Mouse (Mus musculus): Measurements from ENCODE around the gene Cd300lf. TPM values are rescaled to one million over a fixed set of nuclear protein-coding genes. Genes with fewer than 3 reads are reported as not detected.

The Cd300lf gene
- not detected in 2 replicates for polyA plus RNA-seq (2014; fragmentation: Nextera tagmentation; extraction: Ambion mirVana)

DNA sequence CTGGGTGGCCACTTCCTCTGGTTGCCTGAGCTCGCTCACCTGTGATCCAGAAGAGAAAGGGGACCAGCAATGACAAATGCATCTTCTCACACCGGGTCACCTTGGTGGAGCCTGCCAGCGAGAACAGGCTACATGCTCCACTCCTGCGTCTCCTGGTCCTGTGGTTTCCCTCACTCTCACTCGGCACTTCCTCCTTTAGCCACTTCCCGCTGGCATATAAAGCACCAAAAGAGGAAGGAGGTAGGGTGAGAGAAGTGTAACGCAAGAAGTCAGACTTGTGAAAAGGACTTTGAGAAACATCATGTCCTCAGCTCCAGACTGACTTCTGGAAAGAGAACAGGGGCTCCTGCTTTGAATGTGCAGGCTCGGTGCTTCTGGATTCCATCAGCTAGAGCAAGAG lies at the start of gene Cd300lf:
TSS of gene Cd300lf (minus strand) at position 193 of the 400 bp plus-strand sequence.
- no peak for DNase-seq (ENCODE audit: low spot score)
- Histone ChIP-seq H3K9ac (ENCODE audit: low read length) (no peak within 1 kb of the TSS), H3K27ac (ENCODE audit: low read depth, low read length) (no peak within 1 kb of the TSS), H3K4me3 (ENCODE audit: low read depth, low read length) (no peak within 1 kb of the TSS), H3K4me2 (ENCODE audit: low read depth, low read length, severe bottlenecking) (no peak within 1 kb of the TSS), H3K9me3 (ENCODE audit: control insufficient read depth, low read length) (no peaks in the 10 kb centered on the region), H3K27me3 (ENCODE audit: control insufficient read depth, insufficient read depth, low read length) (no peaks in the 10 kb centered on the region), H3K36me3 (ENCODE audit: control insufficient read depth, insufficient read depth, low read length) (no peaks in the 10 kb centered on the region), H3K4me1 (replicated peaks; ENCODE audit: control insufficient read depth, insufficient read depth, low read length) (no peaks in the 10 kb centered on the region)
- ATAC-seq (replicated peaks; ENCODE audit: low FRiP score) = no peak
- WGBS = 85% methylated on average over 8 of the region's 8 CpGs

DNA sequence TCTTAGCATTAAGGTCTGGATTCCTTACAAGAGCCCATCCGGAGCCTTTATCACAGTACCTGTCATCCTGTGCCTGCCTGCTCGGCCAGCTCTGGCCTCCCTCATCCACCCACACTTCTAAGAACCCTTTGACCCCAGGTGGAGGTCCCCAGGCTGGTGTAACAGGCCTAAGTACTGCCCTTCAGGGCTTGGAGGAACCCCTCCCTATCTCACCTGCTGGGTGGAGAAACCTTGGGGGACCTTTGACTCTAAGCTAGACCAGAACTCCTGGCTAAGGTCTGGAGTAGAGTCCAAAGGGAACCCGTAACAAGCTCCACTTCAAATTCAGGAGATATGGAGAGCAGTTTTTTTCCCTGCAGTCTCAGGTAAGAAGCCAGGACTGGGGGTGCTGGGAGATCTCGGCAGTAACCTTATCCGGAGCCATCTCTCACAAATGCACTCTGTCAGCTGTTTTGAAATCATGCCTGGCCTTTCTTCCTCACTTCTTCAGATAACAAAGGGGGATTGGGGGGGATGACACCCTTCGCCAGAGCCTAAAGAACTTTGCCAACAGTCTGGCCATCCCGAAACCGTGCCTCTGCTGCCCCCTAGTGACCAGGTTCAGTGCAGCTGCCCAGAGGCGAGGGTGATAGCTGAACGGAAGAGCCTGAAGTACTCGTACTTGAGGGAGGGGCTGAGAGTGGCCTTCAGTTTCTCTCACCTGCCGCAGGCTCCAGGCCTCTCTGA lies 48.3 kb upstream of the Cd300lf start:
- H3K27me3 ChIP-seq (ENCODE audit: control insufficient read depth, insufficient read depth, low read length) = no peaks in the 10 kb centered on the region
- H3K9me3 ChIP-seq (ENCODE audit: control insufficient read depth, low read length) = no peaks in the 10 kb centered on the region
- peak; percentile 35 for ATAC-seq (replicated peaks; ENCODE audit: low FRiP score)
- H3K36me3 ChIP-seq (ENCODE audit: control insufficient read depth, insufficient read depth, low read length) = no peaks in the 10 kb centered on the region
- DNase-seq (ENCODE audit: low spot score) = peak; percentile 92
- no peak overlapping the region for H3K4me2 ChIP-seq (ENCODE audit: low read depth, low read length, severe bottlenecking)
- H3K4me1 ChIP-seq (replicated peaks; ENCODE audit: control insufficient read depth, insufficient read depth, low read length) = peaks cover 11% of the 10 kb centered on the region
- WGBS = 21% methylated on average over 12 of the region's 12 CpGs
- H3K4me3 ChIP-seq (ENCODE audit: low read depth, low read length) = no peak overlapping the region
- H3K9ac ChIP-seq (ENCODE audit: low read length) = no peak overlapping the region
- H3K27ac ChIP-seq (ENCODE audit: low read depth, low read length) = no peak overlapping the region

DNA sequence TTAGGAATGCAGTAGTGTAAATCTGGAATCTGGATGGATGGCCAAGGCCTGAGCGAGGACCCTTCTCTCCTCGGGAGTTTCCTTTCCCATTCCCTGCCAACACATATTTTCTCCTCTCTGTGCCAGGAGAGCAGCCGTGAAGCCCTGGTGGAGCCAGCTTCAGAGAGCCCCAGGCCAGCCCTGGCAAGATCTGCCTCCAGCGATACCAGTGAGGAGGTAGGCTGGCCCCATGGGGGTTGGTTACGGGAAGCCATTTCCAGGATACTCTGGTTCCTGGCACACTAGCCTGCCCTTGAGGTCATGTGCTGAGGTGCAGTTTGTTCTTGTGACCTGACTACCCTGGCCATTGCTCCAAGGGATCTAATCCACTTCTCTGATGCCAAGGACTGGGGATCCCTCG lies 46.1 kb upstream of the Cd300lf start:
- WGBS = 91% methylated on average over 6 of the region's 6 CpGs
- Histone ChIP-seq H3K9me3 (ENCODE audit: control insufficient read depth, low read length) (no peaks in the 10 kb centered on the region), H3K4me2 (ENCODE audit: low read depth, low read length, severe bottlenecking) (no peak overlapping the region), H3K27ac (ENCODE audit: low read depth, low read length) (no peak overlapping the region), H3K36me3 (ENCODE audit: control insufficient read depth, insufficient read depth, low read length) (no peaks in the 10 kb centered on the region), H3K27me3 (ENCODE audit: control insufficient read depth, insufficient read depth, low read length) (no peaks in the 10 kb centered on the region), H3K4me3 (ENCODE audit: low read depth, low read length) (no peak overlapping the region), H3K4me1 (replicated peaks; ENCODE audit: control insufficient read depth, insufficient read depth, low read length) (peaks cover 23% of the 10 kb centered on the region), H3K9ac (ENCODE audit: low read length) (no peak overlapping the region)
- no peak for ATAC-seq (replicated peaks; ENCODE audit: low FRiP score)
- no peak for DNase-seq (ENCODE audit: low spot score)

DNA sequence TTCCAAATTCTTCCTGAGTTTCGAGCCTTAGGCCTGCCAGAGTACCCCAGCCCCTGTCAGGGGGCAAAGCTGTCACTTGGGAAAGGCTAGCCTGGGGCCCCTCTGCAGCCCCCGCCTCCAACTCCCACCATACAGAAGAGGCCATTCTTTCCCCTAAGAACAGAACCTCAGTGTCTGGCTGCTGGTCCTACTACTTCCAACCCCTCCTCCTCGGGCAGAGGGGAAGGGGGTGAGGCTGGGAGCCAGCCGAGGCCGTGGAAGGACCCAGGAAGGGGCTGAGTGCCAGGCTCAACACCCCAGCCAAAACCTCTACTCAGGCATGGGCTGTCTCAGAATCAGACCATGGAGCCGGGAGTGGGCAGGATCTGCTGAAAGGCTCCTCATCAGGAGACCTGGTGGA lies 45.4 kb upstream of the Cd300lf start:
- H3K4me3 ChIP-seq (ENCODE audit: low read depth, low read length) = no peak overlapping the region
- H3K27me3 ChIP-seq (ENCODE audit: control insufficient read depth, insufficient read depth, low read length) = no peaks in the 10 kb centered on the region
- no peak for DNase-seq (ENCODE audit: low spot score)
- H3K27ac ChIP-seq (ENCODE audit: low read depth, low read length) = no peak overlapping the region
- no peak overlapping the region for H3K9ac ChIP-seq (ENCODE audit: low read length)
- no peak for ATAC-seq (replicated peaks; ENCODE audit: low FRiP score)
- H3K36me3 ChIP-seq (ENCODE audit: control insufficient read depth, insufficient read depth, low read length) = no peaks in the 10 kb centered on the region
- H3K4me2 ChIP-seq (ENCODE audit: low read depth, low read length, severe bottlenecking) = no peak overlapping the region
- WGBS = 79% methylated on average over 6 of the region's 6 CpGs
- H3K4me1 ChIP-seq (replicated peaks; ENCODE audit: control insufficient read depth, insufficient read depth, low read length) = peaks cover 24% of the 10 kb centered on the region
- H3K9me3 ChIP-seq (ENCODE audit: control insufficient read depth, low read length) = no peaks in the 10 kb centered on the region

DNA sequence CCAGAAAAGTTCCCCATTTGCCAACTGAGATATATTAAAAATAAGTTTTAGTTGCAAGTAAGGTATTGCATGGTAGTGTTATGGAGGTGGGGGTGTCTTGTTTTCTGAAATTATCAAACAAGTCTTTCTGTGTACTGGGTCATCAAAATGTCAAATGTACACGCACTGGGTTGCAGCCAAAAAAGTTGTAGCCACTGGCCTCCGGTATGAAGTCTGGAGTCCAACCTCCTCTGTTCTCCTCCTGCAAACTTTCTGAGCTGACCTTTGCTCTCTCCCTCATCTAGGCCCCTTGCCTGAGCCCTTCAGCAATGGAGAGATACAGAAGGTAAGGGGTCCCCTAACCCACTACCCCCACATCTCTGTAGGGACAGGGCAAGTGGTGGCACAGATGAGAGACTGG lies 45.0 kb upstream of the Cd300lf start:
- H3K4me2 ChIP-seq (ENCODE audit: low read depth, low read length, severe bottlenecking) = no peak overlapping the region
- ATAC-seq (replicated peaks; ENCODE audit: low FRiP score) (no peak), DNase-seq (ENCODE audit: low spot score) (no peak)
- WGBS = 86% methylated on average over 2 of the region's 2 CpGs
- no peak overlapping the region for H3K27ac ChIP-seq (ENCODE audit: low read depth, low read length)
- H3K9ac ChIP-seq (ENCODE audit: low read length) = no peak overlapping the region
- H3K36me3 ChIP-seq (ENCODE audit: control insufficient read depth, insufficient read depth, low read length) = no peaks in the 10 kb centered on the region
- H3K4me3 ChIP-seq (ENCODE audit: low read depth, low read length) = no peak overlapping the region
- H3K9me3 ChIP-seq (ENCODE audit: control insufficient read depth, low read length) = no peaks in the 10 kb centered on the region
- peaks cover 2% of the 10 kb centered on the region; the same call in 1 of the 2 replicates for H3K27me3 ChIP-seq (ENCODE audit: control insufficient read depth, insufficient read depth, low read length)
- H3K4me1 ChIP-seq (replicated peaks; ENCODE audit: control insufficient read depth, insufficient read depth, low read length) = peaks cover 27% of the 10 kb centered on the region

DNA sequence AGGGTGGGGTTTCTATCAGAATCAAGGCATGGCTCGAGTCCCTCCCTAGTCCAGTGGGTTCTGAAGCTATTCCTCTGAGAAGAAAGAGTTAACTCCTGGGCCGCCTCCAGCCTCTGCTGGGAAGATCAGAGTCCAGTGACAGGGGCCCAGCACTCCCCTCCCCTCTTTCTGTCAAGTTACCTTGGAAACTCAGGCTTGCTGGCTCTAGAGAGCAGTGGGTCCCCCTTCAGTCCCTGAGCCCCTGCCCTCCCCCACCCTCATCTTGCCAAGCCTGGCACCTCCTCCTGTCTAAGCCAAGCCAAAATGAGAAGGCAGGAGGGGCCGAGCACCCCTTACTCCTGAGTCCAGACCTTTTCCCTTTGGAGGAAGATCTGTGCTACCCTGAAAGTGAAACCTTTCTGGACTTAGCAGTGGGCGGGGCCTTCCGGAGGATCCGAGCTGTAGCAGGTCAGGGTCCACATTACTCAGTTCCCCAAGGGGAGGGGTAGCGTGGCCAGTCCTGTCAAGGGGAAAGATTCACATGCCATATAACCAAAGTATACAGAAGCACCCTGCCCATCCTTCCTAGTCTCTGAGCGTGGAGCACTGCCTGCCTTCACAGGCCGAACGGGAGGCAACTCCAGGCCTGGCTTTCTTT lies 43.9 kb upstream of the Cd300lf start:
- Histone ChIP-seq H3K4me1 (replicated peaks; ENCODE audit: control insufficient read depth, insufficient read depth, low read length) (peaks cover 30% of the 10 kb centered on the region), H3K4me2 (ENCODE audit: low read depth, low read length, severe bottlenecking) (0 out of 2 replicates have a peak overlapping the region, but pooled peaks have one; percentile 26), H3K9ac (ENCODE audit: low read length) (no peak overlapping the region; the same call in 1 of the 2 replicates), H3K9me3 (ENCODE audit: control insufficient read depth, low read length) (no peaks in the 10 kb centered on the region), H3K27ac (ENCODE audit: low read depth, low read length) (no peak overlapping the region), H3K27me3 (ENCODE audit: control insufficient read depth, insufficient read depth, low read length) (peaks cover 4% of the 10 kb centered on the region; the same call in 1 of the 2 replicates), H3K36me3 (ENCODE audit: control insufficient read depth, insufficient read depth, low read length) (no peaks in the 10 kb centered on the region), H3K4me3 (ENCODE audit: low read depth, low read length) (no peak overlapping the region)
- 32% methylated on average over 9 of the region's 10 CpGs for WGBS
- ATAC-seq (replicated peaks; ENCODE audit: low FRiP score) (no peak), DNase-seq (ENCODE audit: low spot score) (peak; percentile 65)

DNA sequence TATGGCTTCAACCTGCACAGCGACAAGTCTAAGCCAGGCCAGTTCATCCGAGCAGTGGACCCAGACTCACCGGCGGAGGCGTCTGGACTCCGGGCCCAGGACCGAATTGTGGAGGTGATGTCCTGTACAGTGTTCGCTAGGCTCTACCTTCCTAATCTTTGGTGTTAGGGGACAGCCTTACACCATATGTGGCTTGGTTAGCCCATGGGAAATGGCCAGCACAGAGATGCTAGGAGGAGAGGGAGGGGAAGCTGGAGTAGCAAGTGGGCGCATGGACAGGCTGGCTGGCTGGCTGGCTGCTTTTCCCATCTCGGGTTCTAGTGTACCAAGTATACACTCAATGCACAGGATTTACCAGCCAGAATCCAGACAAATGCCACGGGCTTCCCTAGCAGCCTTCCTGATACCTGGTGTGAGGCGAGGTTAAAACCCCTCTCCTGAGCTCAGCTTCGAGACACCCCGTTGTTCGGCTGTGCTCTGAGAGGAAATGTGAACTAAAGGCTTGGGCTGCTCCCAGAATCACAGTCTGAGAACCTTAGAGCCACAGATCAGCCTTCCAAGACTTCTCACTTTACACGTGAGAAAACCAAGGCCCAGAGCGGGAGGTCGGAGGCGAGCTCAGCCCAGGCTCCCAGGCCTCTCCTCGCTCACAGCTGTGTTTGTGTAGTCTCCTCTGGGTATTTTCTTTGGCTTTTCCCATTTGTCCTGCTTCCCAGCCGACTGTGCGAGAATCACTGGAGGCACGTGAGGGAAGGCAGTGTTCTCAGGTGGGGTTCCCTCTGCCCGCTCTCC lies 42.8 kb upstream of the Cd300lf start:
- Histone ChIP-seq H3K4me3 (ENCODE audit: low read depth, low read length) (no peak overlapping the region), H3K36me3 (ENCODE audit: control insufficient read depth, insufficient read depth, low read length) (no peaks in the 10 kb centered on the region), H3K27me3 (ENCODE audit: control insufficient read depth, insufficient read depth, low read length) (peaks cover 4% of the 10 kb centered on the region; the same call in 1 of the 2 replicates), H3K9me3 (ENCODE audit: control insufficient read depth, low read length) (no peaks in the 10 kb centered on the region), H3K4me2 (ENCODE audit: low read depth, low read length, severe bottlenecking) (no peak overlapping the region), H3K27ac (ENCODE audit: low read depth, low read length) (no peak overlapping the region), H3K9ac (ENCODE audit: low read length) (no peak overlapping the region), H3K4me1 (replicated peaks; ENCODE audit: control insufficient read depth, insufficient read depth, low read length) (peaks cover 32% of the 10 kb centered on the region)
- 63% methylated on average over 24 of the region's 24 CpGs for WGBS
- DNase-seq (ENCODE audit: low spot score) (no peak), ATAC-seq (replicated peaks; ENCODE audit: low FRiP score) (no peak)

DNA sequence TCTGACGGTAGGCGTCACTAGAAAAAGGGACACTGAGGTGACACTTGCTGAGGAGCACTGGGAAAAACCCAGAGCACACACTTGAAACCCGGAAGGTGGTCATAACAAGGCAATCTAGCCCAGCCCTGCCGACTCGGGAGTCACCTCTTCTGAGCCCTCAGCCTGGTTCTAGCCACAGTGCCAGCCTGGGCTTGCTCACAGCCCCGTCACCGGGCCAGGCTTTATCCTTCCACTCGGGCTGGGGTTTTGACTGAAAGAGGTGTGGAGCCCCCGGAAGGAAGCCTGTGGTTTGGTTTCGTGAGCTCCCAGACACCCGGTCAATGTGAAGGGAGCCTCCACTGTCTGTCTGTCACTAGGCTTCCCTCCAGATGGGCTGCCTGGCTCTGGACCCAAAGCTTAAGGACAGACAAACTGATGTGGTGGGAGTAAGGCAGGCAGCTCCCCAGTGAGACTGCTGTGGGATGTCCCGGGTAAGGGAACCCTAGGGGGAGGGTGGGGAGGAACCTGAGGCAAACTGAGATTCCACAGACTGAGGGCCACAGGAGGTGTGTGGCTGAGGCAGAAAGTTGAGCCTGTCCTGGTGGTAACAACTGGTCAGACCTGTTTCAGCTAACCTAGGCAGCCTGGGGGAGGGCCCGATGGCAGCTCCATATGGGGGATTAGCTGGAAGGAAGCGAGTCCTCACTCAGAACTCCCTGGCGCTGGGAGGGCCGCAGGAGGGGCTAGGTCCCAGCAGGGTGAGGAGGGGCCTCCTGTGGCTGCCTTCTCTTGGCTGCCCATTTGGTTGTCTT lies 40.0 kb upstream of the Cd300lf start:
- H3K4me3 ChIP-seq (ENCODE audit: low read depth, low read length) = no peak overlapping the region
- no peaks in the 10 kb centered on the region for H3K9me3 ChIP-seq (ENCODE audit: control insufficient read depth, low read length)
- peaks cover 34% of the 10 kb centered on the region for H3K4me1 ChIP-seq (replicated peaks; ENCODE audit: control insufficient read depth, insufficient read depth, low read length)
- 10% methylated on average over 16 of the region's 16 CpGs for WGBS
- H3K36me3 ChIP-seq (ENCODE audit: control insufficient read depth, insufficient read depth, low read length) = no peaks in the 10 kb centered on the region
- no peak overlapping the region for H3K27ac ChIP-seq (ENCODE audit: low read depth, low read length)
- ATAC-seq (replicated peaks; ENCODE audit: low FRiP score) = no peak
- no peak overlapping the region for H3K9ac ChIP-seq (ENCODE audit: low read length)
- no peak overlapping the region for H3K4me2 ChIP-seq (ENCODE audit: low read depth, low read length, severe bottlenecking)
- peaks cover 4% of the 10 kb centered on the region; the same call in 1 of the 2 replicates for H3K27me3 ChIP-seq (ENCODE audit: control insufficient read depth, insufficient read depth, low read length)
- DNase-seq (ENCODE audit: low spot score) = peak; percentile 50
